Mouse (Mus musculus) heart, postnatal 10 days (tissue): ENCODE measurements around the gene 1700015F17Rik. TPM values are rescaled to one million over a fixed set of nuclear protein-coding genes. Genes with fewer than 3 reads are reported as not detected.

Experiments used
- DNase-seq, 2 experiments: peaks; one replicate each; pipeline ENCODE4 v3.0.0; 2021
- intact Hi-C: fragments of 180-260 bp; cut with DNase I; formaldehyde crosslinking; loops from one replicate; pipeline ENCODE4 v1.15.1; 2025
- total RNA-seq, 2 experiments: library from RNA; stranded (reverse); gene quantifications; 2 replicates each; pipeline ENCODE4 v1.2.3; 2021

1700015F17Rik gene
- total RNA-seq, 2 experiments from 2014 or later = not detected

GRCm38 (mm10) chr5:5431746-5432438 lies 47.1 kb downstream of the 1700015F17Rik start:
- intact Hi-C loops = no loop called here
- DNase-seq = no peak

- DNase-seq = peak in 1 of 2 experiments; percentile 7
- intact Hi-C loops = no loop called here
Measured at GRCm38 (mm10) chr5:5423723-5424171, 55.2 kb downstream of the 1700015F17Rik start.

- DNase-seq = no peak
- intact Hi-C loops = no loop called here
Measured at GRCm38 (mm10) chr5:5423081-5423480, 55.9 kb downstream of the 1700015F17Rik start.

GRCm38 (mm10) chr5:5421439-5421838 lies 57.5 kb downstream of the 1700015F17Rik start:
- intact Hi-C loops = no loop called here
- no peak for DNase-seq

GRCm38 (mm10) chr5:5419992-5420455 lies 58.9 kb downstream of the 1700015F17Rik start, which contains the start of gene Cdk14:
Gene Cdk14, minus strand, starts transcription at chr5:5420312.
- DNase-seq = peak; percentile 25 to 29
- intact Hi-C loops = no loop called here

- intact Hi-C loops = no loop called here
- peak in 1 of 2 experiments; percentile 10 for DNase-seq
Measured at GRCm38 (mm10) chr5:5419253-5419652, 59.7 kb downstream of the 1700015F17Rik start.

- DNase-seq = peak; percentile 7 to 12
- intact Hi-C loops = no loop called here
Measured at GRCm38 (mm10) chr5:5414835-5415234, 64.1 kb downstream of the 1700015F17Rik start.

GRCm38 (mm10) chr5:5411886-5412285 lies 67.1 kb downstream of the 1700015F17Rik start:
- intact Hi-C loops = no loop called here
- no peak for DNase-seq

GRCm38 (mm10) chr5:5401986-5402385 lies 77.0 kb downstream of the 1700015F17Rik start:
- intact Hi-C loops = no loop called here
- no peak for DNase-seq

GRCm38 (mm10) chr5:5392786-5393185 lies 86.2 kb downstream of the 1700015F17Rik start:
- intact Hi-C loops = no loop called here
- no peak for DNase-seq

Other genes with a start within 250 kb of the 1700015F17Rik start
- 10 to 100 TPM; 20.1 to 22.2 TPM for gene Cdk14, start 58.8 kb downstream of the 1700015F17Rik start, total RNA-seq
- gene Cldn12, start 35.8 kb upstream of the 1700015F17Rik start, total RNA-seq = 10 to 100 TPM; 13.7 to 18.6 TPM
- gene Gtpbp10, start 80.4 kb upstream of the 1700015F17Rik start, total RNA-seq = 10 to 100 TPM; 11.2 to 12.0 TPM
- gene Gm8773, start 94.7 kb upstream of the 1700015F17Rik start, total RNA-seq = not detected
- 1 to 10 TPM; 1.1 to 2.7 TPM for gene Cfap69, start 185.1 kb upstream of the 1700015F17Rik start, total RNA-seq
- gene Steap2, start 215.4 kb upstream of the 1700015F17Rik start, total RNA-seq = 1 to 10 TPM; 1.3 to 2.0 TPM